Mouse (Mus musculus) embryonic fibroblast, embryonic 13.5 days (primary cell): Measurements from ENCODE around the gene Dhrs2.

Experiments used
- CTCF ChIP-seq: IDR thresholded peaks from 2 replicates; pipeline ENCODE4 v1.5.1; 2011; ENCODE audit warnings: mild to moderate bottlenecking, control low read depth, low read length, moderate library complexity, borderline replicate concordance; ENCODE audit not compliant: insufficient read depth
- POLR2A ChIP-seq: IDR thresholded peaks from 2 replicates; pipeline ENCODE4 v1.6.1; 2011; ENCODE audit warnings: low read depth, mild to moderate bottlenecking, control low read depth, low read length, moderate library complexity

DNA sequence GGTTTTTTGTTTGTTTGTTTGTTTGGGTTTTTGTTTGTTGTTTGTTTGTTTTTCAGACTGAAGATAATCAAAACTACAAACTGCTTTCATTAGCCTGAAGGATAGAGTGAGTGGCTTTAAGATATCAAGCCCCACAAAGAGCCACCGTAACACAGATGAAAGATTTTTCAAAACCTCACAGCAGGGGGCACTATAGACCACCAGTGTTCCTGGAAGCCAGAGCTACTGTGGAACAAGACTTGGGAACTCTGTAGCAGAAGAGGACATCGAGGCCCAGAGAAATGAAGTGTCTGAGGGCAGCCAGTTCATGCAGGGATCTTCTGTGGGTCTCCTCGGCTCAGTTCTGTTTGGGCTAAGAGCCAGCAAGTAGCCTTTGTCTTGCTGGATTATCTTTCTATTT, 49.4 kb downstream of the Dhrs2 start:
- TF ChIP-seq POLR2A: no peak
- TF ChIP-seq CTCF: no peak
